Mouse (Mus musculus) midbrain, embryonic 11.5 days (tissue): ENCODE data around the gene Aurkb. TPM values are rescaled to one million over a fixed set of nuclear protein-coding genes. Genes with fewer than 3 reads are reported as not detected.

Source experiments
- ATAC-seq: fragments of 200-750 bp; cut with Nextera tagmentation; 2 replicates; pipeline ENCODE4 v1.8.0; 2017; ENCODE audit warnings: moderate TSS enrichment, moderate library complexity; ENCODE audit not compliant: low FRiP score
- DNase-seq: peaks from one replicate; pipeline ENCODE4 v3.0.0; 2015; ENCODE audit warnings: low spot score; ENCODE audit errors: missing footprints
- H3K27ac ChIP-seq: fragments of 300-500 bp; sonication (generic); 2 replicates; pipeline ENCODE4 v1.5.1; 2014; ENCODE audit warnings: low read depth, low read length
- H3K27me3 ChIP-seq: fragments of 300-500 bp; sonication (generic); 2 replicates; pipeline ENCODE4 v1.6.1; 2014; ENCODE audit warnings: mild to moderate bottlenecking, low read length, moderate library complexity, mixed read lengths; ENCODE audit not compliant: control insufficient read depth, insufficient read depth
- H3K36me3 ChIP-seq: fragments of 300-500 bp; sonication (generic); 2 replicates; pipeline ENCODE4 v1.6.1; 2014; ENCODE audit warnings: mild to moderate bottlenecking, low read length, moderate library complexity, mixed read lengths; ENCODE audit not compliant: control insufficient read depth, insufficient read depth
- H3K4me1 ChIP-seq: fragments of 300-500 bp; sonication (generic); 2 replicates; pipeline ENCODE4 v1.6.1; 2014; ENCODE audit warnings: low read length; ENCODE audit not compliant: control insufficient read depth, insufficient read depth
- H3K4me2 ChIP-seq: fragments of 300-500 bp; sonication (generic); 2 replicates; pipeline ENCODE4 v1.6.1; 2014; ENCODE audit warnings: mild to moderate bottlenecking, moderate library complexity
- H3K4me3 ChIP-seq: fragments of 300-500 bp; sonication (generic); 2 replicates; pipeline ENCODE4 v1.5.1; 2014; ENCODE audit warnings: low read depth, low read length
- H3K9ac ChIP-seq: fragments of 300-500 bp; sonication (generic); 2 replicates; pipeline ENCODE4 v1.6.1; 2014; ENCODE audit warnings: low read length
- H3K9me3 ChIP-seq: fragments of 300-500 bp; sonication (generic); 2 replicates; pipeline ENCODE4 v1.6.1; 2016; ENCODE audit warnings: low read length; ENCODE audit not compliant: control insufficient read depth
- WGBS: fragments of 180-500 bp; shearing (Covaris S2); extraction: QIAGEN DNeasy Blood & Tissue Kit; methylation state at CpG from one replicate; pipeline ENCODE4 v1.1.7; 2014; 5-methylcytosine and 5-hydroxymethylcytosine counted together
- polyA plus RNA-seq: library from polyadenylated mRNA; unstranded; fragments of >200 nt; fragmentation: Nextera tagmentation; extraction: Ambion mirVana; gene quantifications from 2 replicates; pipeline ENCODE4 v1.2.1, GENCODE M21; 2014

The Aurkb gene
- polyA plus RNA-seq, 1 experiment from 2014 or later: 171 TPM

DNA sequence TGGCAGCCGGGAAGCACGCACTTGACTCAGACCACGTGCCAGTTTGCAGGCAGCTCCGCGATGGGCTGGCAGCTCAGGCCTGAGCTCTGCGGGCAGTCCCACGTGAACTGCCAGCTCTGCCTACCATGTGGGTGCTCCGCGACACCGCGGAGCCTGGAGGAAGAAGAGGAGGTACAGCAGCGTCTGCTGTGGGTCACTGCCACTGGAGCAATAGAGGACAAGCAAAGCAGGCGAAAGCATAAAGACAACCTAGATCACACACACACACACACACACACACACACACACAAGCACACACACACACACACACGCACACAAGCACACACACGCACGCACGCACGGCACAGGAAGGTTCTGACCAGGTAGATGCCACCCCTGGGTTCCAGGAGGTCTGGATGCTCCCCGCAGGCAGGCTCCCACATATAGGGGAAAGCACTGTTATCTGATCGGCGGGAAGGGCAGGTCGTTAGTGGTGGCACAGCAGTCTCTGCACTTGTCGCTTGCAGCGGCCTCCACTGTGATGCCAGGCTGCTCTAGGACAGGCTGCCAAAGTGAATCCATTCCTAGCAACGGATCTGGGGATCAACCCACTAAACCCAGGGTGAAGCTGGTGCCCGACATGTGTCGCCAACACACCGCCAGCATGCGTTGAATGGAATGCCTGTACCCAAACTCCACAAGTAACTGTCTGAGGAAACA lies 20.9 kb downstream of the Aurkb start:
- H3K4me3 ChIP-seq: peak overlapping the region; percentile 30
- H3K4me1 ChIP-seq: peaks cover 23% of the 10 kb centered on the region
- peak overlapping the region; percentile 55 for H3K9ac ChIP-seq
- no peaks in the 10 kb centered on the region for H3K36me3 ChIP-seq
- DNase-seq (peak; percentile 95), ATAC-seq (no peak)
- under 1% methylated on average over 29 of the region's 29 CpGs for WGBS
- no peaks in the 10 kb centered on the region for H3K9me3 ChIP-seq
- H3K27ac ChIP-seq: no peak overlapping the region
- H3K27me3 ChIP-seq: no peaks in the 10 kb centered on the region
- peak overlapping the region; percentile 69 for H3K4me2 ChIP-seq

DNA sequence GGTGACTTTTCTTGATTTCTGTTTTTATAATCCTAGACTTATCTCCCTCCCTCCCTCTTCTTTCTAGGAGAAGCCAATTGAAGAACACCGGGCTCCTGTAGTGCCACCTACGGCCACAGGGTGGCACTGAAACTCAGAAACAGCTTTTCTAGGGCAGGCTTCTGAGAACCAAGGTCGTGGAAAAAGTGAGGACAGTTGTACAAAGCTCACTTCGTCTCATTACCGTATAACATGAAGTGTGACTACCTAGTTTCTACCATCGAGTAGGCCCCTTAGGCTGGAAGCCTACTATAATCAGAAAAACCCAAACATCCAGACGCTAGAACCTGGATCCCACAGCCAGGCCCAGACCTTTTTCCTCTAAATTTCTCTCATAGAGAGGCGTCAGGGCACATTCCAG lies 21.5 kb downstream of the Aurkb start:
- H3K9ac ChIP-seq: no peak overlapping the region; the same call in 1 of the 2 replicates
- no peaks in the 10 kb centered on the region for H3K9me3 ChIP-seq
- no peaks in the 10 kb centered on the region for H3K27me3 ChIP-seq
- peak overlapping the region; percentile 30 for H3K4me3 ChIP-seq
- 9% methylated on average over 8 of the region's 8 CpGs for WGBS
- H3K27ac ChIP-seq: no peak overlapping the region
- peak overlapping the region; percentile 69 for H3K4me2 ChIP-seq
- DNase-seq (peak; percentile 99), ATAC-seq (no peak)
- no peaks in the 10 kb centered on the region for H3K36me3 ChIP-seq
- peaks cover 22% of the 10 kb centered on the region for H3K4me1 ChIP-seq

DNA sequence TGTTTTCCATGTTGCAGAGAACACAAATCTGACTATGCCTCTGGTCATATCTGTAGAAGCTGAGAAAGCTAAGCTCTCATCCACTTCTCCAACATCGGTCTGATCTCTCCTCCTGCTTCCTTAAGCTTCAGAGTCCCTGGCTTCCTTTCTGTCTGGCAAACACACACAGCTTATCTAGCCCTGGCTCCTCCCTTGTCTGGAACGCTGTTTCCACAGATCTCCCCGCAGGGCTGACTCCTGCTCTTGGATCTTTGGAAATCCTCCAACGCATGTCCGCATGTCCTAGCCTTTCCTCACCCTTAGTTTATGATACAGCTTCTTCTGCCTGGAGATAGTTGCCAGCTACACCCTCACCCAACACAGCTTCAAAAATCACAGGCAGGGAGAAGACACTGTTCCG lies 22.2 kb downstream of the Aurkb start:
- no peaks in the 10 kb centered on the region for H3K36me3 ChIP-seq
- H3K4me3 ChIP-seq: no peak overlapping the region
- ATAC-seq: no peak
- no peak for DNase-seq
- no peak overlapping the region for H3K4me2 ChIP-seq
- H3K4me1 ChIP-seq: peaks cover 27% of the 10 kb centered on the region
- no peaks in the 10 kb centered on the region for H3K9me3 ChIP-seq
- H3K27me3 ChIP-seq: no peaks in the 10 kb centered on the region
- no peak overlapping the region for H3K9ac ChIP-seq
- 63% methylated on average over 6 of the region's 6 CpGs for WGBS
- H3K27ac ChIP-seq: no peak overlapping the region

DNA sequence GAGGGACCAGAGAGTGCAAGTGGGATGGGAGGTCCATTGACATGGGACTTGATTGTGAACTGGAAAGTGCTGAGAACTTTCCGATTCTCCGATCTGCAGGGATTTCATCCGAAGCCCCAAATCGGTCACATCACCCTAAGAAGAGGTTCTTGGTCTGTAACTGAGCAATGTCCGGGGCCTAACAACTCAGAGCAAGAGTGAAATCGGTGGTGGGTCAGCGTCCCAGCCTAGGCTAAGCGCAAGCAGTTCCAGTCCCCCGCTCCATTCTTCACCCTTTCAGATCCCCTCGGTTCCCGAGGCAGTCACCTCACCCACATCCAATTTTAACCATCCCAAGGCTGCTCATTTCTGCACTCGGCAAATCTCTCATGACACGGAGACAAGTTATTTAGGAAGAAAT lies 24.6 kb downstream of the Aurkb start:
- no peaks in the 10 kb centered on the region for H3K9me3 ChIP-seq
- peak overlapping the region; percentile 91 for H3K4me2 ChIP-seq
- H3K36me3 ChIP-seq: no peaks in the 10 kb centered on the region
- ATAC-seq (peak; percentile 25), DNase-seq (peak; percentile 94)
- WGBS: under 1% methylated on average over 13 of the region's 13 CpGs
- H3K9ac ChIP-seq: peak overlapping the region; percentile 93
- peaks cover 28% of the 10 kb centered on the region for H3K4me1 ChIP-seq
- peak overlapping the region; percentile 61 for H3K4me3 ChIP-seq
- H3K27ac ChIP-seq: peak overlapping the region; percentile 86
- H3K27me3 ChIP-seq: no peaks in the 10 kb centered on the region

DNA sequence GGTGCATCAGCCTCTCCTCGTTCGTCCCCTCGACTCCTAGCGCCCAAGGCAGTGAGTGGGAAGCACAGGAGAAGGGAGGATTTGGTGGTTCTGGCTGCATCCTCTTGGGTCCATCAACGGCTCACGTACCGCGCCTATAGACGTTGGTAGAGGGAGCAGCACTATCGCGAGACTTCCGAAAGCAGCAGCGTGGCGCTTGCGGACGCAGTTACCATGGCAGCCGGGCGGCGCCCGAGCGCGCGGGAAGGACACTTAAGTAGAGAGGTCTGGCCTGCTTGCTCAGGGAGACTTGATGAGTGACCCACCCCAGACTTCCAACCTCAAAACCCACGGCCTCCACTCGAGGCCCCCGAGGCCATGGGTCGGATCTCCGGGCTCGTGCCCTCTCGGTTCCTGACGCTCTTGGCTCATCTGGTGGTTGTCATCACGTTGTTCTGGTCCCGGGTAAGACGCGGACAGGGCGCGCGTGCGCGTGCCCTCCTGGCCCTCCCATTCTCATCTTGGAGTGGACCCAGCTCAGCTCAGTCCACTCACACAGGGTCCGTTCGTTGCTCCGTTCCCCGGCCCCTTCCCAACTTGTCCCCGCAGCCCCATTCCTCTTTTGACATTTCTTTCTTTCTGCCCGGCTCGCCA lies 25.3 kb downstream of the Aurkb start, which contains the start of gene Tmem107:
Tmem107 (plus strand) TSS at position 217 of the 633 bp plus-strand sequence.
- Histone ChIP-seq H3K9me3 (no peaks in the 10 kb centered on the region), H3K4me1 (peaks cover 28% of the 10 kb centered on the region), H3K4me3 (peak within 1 kb of the TSS; percentile 61), H3K27ac (peak within 1 kb of the TSS; percentile 86), H3K27me3 (no peaks in the 10 kb centered on the region), H3K4me2 (peak within 1 kb of the TSS; percentile 91), H3K9ac (peak within 1 kb of the TSS; percentile 93), H3K36me3 (no peaks in the 10 kb centered on the region)
- peak; percentile 87 for ATAC-seq
- peak; percentile 99 for DNase-seq
- under 1% methylated on average over 46 of the region's 47 CpGs for WGBS

DNA sequence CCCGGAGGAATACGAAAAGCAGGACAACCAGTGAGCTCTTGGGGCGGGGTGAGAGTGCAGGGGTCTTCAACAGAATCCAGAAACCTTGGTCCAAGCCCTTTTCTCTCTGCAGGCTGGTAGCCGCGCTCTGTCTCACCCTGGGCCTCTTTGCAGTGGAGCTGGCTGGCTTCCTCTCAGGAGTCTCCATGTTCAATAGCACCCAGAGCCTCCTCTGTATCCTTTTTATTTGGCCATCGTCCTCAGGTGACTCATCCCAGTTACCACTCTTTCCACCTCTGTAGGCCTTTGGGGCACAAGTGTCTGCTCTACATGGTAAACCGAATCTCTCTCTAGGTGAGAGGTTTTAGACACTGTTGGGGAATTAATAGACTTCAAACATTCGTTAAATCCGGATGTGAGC lies 25.8 kb downstream of the Aurkb start:
- ATAC-seq (no peak), DNase-seq (no peak)
- Histone ChIP-seq H3K36me3 (no peaks in the 10 kb centered on the region), H3K27me3 (no peaks in the 10 kb centered on the region), H3K9me3 (no peaks in the 10 kb centered on the region), H3K27ac (peak overlapping the region; percentile 65), H3K4me1 (peaks cover 24% of the 10 kb centered on the region), H3K4me3 (peak overlapping the region; percentile 61), H3K4me2 (peak overlapping the region; percentile 91), H3K9ac (peak overlapping the region; percentile 93)
- WGBS: 22% methylated on average over 9 of the region's 9 CpGs

DNA sequence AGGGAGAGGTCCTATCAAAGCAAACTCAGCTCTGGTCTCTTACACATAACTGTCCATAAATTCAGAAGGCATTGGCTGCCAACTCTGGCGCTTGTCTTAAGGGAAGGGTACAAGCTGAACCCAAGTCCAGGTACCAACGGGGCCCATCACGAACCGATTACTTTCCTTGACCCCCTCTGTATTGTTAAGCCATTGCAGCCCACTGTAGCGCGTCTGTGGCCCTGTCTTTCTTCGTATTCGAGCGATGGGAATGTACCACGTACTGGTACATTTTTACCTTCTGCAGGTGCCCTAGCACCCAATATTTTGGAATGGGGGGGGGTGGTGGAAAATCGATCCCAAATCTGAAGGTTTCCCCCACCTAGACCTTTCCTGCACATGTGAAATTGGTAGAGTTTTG lies 26.8 kb downstream of the Aurkb start:
- Histone ChIP-seq H3K27ac (peak overlapping the region; percentile 92; the same call in 1 of the 2 replicates), H3K27me3 (no peaks in the 10 kb centered on the region), H3K9ac (peak overlapping the region; percentile 76; the same call in 1 of the 2 replicates), H3K4me1 (peaks cover 19% of the 10 kb centered on the region), H3K4me3 (peak overlapping the region; percentile 28; the same call in 1 of the 2 replicates), H3K4me2 (peak overlapping the region; percentile 47), H3K36me3 (no peaks in the 10 kb centered on the region), H3K9me3 (no peaks in the 10 kb centered on the region)
- no peak for DNase-seq
- ATAC-seq: no peak
- 81% methylated on average over 11 of the region's 11 CpGs for WGBS

DNA sequence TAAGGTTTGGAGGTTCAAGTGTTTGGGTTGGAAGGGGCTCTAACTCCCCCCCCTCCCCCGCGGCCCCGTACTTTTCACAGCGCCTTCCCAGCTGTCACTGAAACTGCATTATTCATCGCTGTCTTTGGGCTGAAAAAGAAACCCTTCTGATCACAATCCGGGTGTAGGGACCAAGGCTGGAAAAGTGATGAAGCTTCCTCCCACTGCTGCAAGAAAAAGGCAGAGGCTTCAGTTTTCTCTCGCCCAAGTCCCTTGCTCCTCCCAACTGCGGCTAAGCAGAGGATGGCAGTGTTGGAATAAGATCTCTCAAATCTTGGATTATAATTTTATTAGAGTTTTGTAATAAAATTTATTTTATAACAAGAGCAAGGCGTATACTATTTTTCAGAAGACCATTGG lies 27.2 kb downstream of the Aurkb start:
- peak overlapping the region; percentile 92 for H3K27ac ChIP-seq
- H3K9ac ChIP-seq: peak overlapping the region; percentile 76
- H3K9me3 ChIP-seq: no peaks in the 10 kb centered on the region
- H3K4me2 ChIP-seq: peak overlapping the region; percentile 47
- ATAC-seq (no peak), DNase-seq (peak; percentile 84)
- no peaks in the 10 kb centered on the region for H3K36me3 ChIP-seq
- 11% methylated on average over 9 of the region's 9 CpGs for WGBS
- H3K4me1 ChIP-seq: peaks cover 19% of the 10 kb centered on the region
- H3K4me3 ChIP-seq: peak overlapping the region; percentile 28
- H3K27me3 ChIP-seq: no peaks in the 10 kb centered on the region
